23 mouse cellular contexts compared by ENCODE assay signal in the genomic region with DNA sequence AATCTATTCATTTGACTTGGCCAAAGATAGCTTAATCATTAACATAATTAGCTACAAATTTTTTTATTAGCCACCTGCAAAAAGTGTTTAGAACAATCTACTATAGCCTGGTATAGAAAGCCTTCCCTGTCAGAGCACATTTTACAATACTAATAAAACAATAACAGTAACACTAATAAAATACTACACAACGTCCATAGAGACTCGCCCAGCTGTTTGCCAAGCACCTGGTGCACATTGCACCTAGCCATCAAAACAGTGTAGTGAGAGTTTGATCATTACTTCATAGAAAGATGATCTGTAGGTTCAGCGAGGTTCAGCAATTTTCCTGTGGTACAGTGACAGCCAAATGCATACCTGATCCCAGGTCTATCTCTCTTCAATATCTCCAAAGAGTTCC. TPM values are rescaled to one million over a fixed set of nuclear protein-coding genes. Genes with fewer than 3 reads are reported as not detected.
DNase-seq lines count a peak whose midpoint lies in the region; ATAC-seq and TF ChIP-seq lines count a peak whose summit lies in the region.
"Had no signal": no experiment of that assay in that cellular context is flagged by ENCODE, and none has a peak within 500 bp of the region (broad histone marks: within the 10 kb centered on the region; RNA-seq: fewer than 3 reads in every experiment).

No protein-coding gene starts in this region.

- no peak for TF ChIP-seq POLR2A in small intestine, adult 2 months (IDR thresholded peaks at IDR 0.05; ENCODE audit: low read depth, low read length)

- no peak overlapping the region for H3K27ac ChIP-seq in intestine, embryonic 15.5 days
- no peak overlapping the region for H3K27ac ChIP-seq in intestine, embryonic 16.5 days (ENCODE audit: low read length)
- no peak overlapping the region for H3K27ac ChIP-seq in intestine, postnatal 0 days (ENCODE audit: low read depth, low read length)
- H3K27ac ChIP-seq in small intestine, adult 2 months (ENCODE audit: insufficient read depth, low read depth, low read length): peak overlapping the region; percentile 65
- H3K27ac ChIP-seq in hindbrain, embryonic 10.5 days: no peak overlapping the region

- H3K4me1 ChIP-seq in intestine, embryonic 15.5 days (replicated peaks): no peaks in the 10 kb centered on the region
- H3K4me1 ChIP-seq in intestine, embryonic 16.5 days (ENCODE audit: control insufficient read depth, insufficient read depth, low read length): 0 out of 2 replicates have a peak, but pooled peaks cover 5% of the 10 kb centered on the region
- no peaks in the 10 kb centered on the region for H3K4me1 ChIP-seq in intestine, postnatal 0 days (replicated peaks; ENCODE audit: control insufficient read depth, insufficient read depth, low read length)
- H3K4me1 ChIP-seq in small intestine, adult 2 months (ENCODE audit: control insufficient read depth, insufficient read depth, insufficient read length, low read length): peaks cover 10% of the 10 kb centered on the region
- no peaks in the 10 kb centered on the region for H3K4me1 ChIP-seq in hindbrain, embryonic 10.5 days (replicated peaks)

- no peak overlapping the region for H3K4me2 ChIP-seq in intestine, embryonic 15.5 days (replicated peaks)
- H3K4me2 ChIP-seq in intestine, embryonic 16.5 days (ENCODE audit: low read depth, low read length): no peak overlapping the region
- no peak overlapping the region for H3K4me2 ChIP-seq in intestine, postnatal 0 days (replicated peaks; ENCODE audit: low read depth)

- H3K27me3 ChIP-seq in intestine, embryonic 15.5 days (replicated peaks): no peaks in the 10 kb centered on the region
- no peaks in the 10 kb centered on the region for H3K27me3 ChIP-seq in intestine, embryonic 16.5 days (replicated peaks; ENCODE audit: control insufficient read depth, insufficient read depth, low read length)
- H3K27me3 ChIP-seq in intestine, postnatal 0 days (replicated peaks; ENCODE audit: control insufficient read depth, insufficient read depth, low read length): no peaks in the 10 kb centered on the region
- no peaks in the 10 kb centered on the region for H3K27me3 ChIP-seq in small intestine, adult 2 months (ENCODE audit: control insufficient read depth, insufficient read depth, low read length)
- H3K27me3 ChIP-seq in hindbrain, embryonic 10.5 days (ENCODE audit: insufficient read depth, poor library complexity, severe bottlenecking): no peaks in the 10 kb centered on the region
- H3K27me3 ChIP-seq: CH12.LX, Patski had no signal

- TF ChIP-seq CTCF in intestine, postnatal 0 days (IDR thresholded peaks at IDR 0.05; ENCODE audit: low read depth): no peak
- TF ChIP-seq CTCF in small intestine, adult 2 months (IDR thresholded peaks at IDR 0.05; ENCODE audit: extremely low read depth, insufficient read length, insufficient replicate concordance, low read depth, low read length): no peak

- no peak overlapping the region for H3K4me3 ChIP-seq in intestine, embryonic 15.5 days (replicated peaks)
- H3K4me3 ChIP-seq in intestine, embryonic 16.5 days (ENCODE audit: low read length): no peak overlapping the region
- H3K4me3 ChIP-seq in intestine, postnatal 0 days (ENCODE audit: low read depth, low read length): no peak overlapping the region
- no peak overlapping the region for H3K4me3 ChIP-seq in small intestine, adult 2 months (ENCODE audit: low read depth, low read length)
- H3K4me3 ChIP-seq in hindbrain, embryonic 10.5 days: no peak overlapping the region

- DNase-seq in layer of hippocampus, postnatal 36 days: no peak
- DNase-seq in layer of hippocampus, adult 8-10 months (ENCODE audit: low spot score in 2 of 2): no peak
- DNase-seq in kidney, postnatal 25 days: no peak
- no peak for DNase-seq in hindbrain, embryonic 10.5 days (ENCODE audit: low spot score)
- DNase-seq: adrenal gland, adult 2 months; adrenal gland, adult 8-10 months; adrenal gland, postnatal 10 days; adrenal gland, postnatal 14 days; adrenal gland, postnatal 25 days; adrenal gland, postnatal 36 days; B cell, adult 2 months; cerebellum, adult 11 months; cerebellum, adult 11-12 months had no signal

- peak; percentile 67 for ATAC-seq in intestine, embryonic 15.5 days
- ATAC-seq in intestine, embryonic 16.5 days: peak; percentile 85
- peak; percentile 94 for ATAC-seq in intestine, postnatal 0 days
- ATAC-seq: activated CD4-positive, CD25-positive, alpha-beta regulatory T cell, adult 4 months; CD4-positive, CD25-positive, alpha-beta regulatory T cell, adult 4 months; Patski had no signal

- H3K9ac ChIP-seq in intestine, embryonic 15.5 days: no peak overlapping the region
- H3K9ac ChIP-seq in intestine, embryonic 16.5 days (ENCODE audit: low read depth, low read length): no peak overlapping the region
- H3K9ac ChIP-seq in intestine, postnatal 0 days (ENCODE audit: low read depth, low read length): no peak overlapping the region

- H3K36me3 ChIP-seq in intestine, embryonic 15.5 days: no peaks in the 10 kb centered on the region
- no peaks in the 10 kb centered on the region for H3K36me3 ChIP-seq in intestine, embryonic 16.5 days (ENCODE audit: control insufficient read depth, insufficient read depth, low read length)
- no peaks in the 10 kb centered on the region for H3K36me3 ChIP-seq in intestine, postnatal 0 days (ENCODE audit: control insufficient read depth, insufficient read depth)
- H3K36me3 ChIP-seq in small intestine, adult 2 months (ENCODE audit: control insufficient read depth, insufficient read depth, low read length): no peaks in the 10 kb centered on the region
- no peaks in the 10 kb centered on the region for H3K36me3 ChIP-seq in hindbrain, embryonic 10.5 days
- H3K36me3 ChIP-seq: G1E had no signal

- WGBS in intestine, embryonic 15.5 days: 59% methylated on average over 3 of the region's 3 CpGs
- WGBS in intestine, embryonic 16.5 days: 50% methylated on average over 3 of the region's 3 CpGs
- 34% methylated on average over 3 of the region's 3 CpGs for WGBS in intestine, postnatal 0 days
- whole genome bisulfite sequencing in small intestine, adult 2 months: 19% methylated on average over 3 of the region's 3 CpGs
- 85% methylated on average over 3 of the region's 3 CpGs for WGBS in hindbrain, embryonic 10.5 days

- H3K9me3 ChIP-seq in intestine, embryonic 15.5 days: no peaks in the 10 kb centered on the region
- H3K9me3 ChIP-seq in intestine, embryonic 16.5 days (ENCODE audit: control insufficient read depth, low read length): no peaks in the 10 kb centered on the region
- no peaks in the 10 kb centered on the region for H3K9me3 ChIP-seq in intestine, postnatal 0 days (ENCODE audit: control insufficient read depth)
- H3K9me3 ChIP-seq in hindbrain, embryonic 10.5 days: no peaks in the 10 kb centered on the region

RNA-seq across cellular contexts. Expression of a gene that starts 26.9 kb away (rescaled TPM):
- 5.3 and 6.5 TPM in 2 replicates for polyA plus RNA-seq in intestine, embryonic 15.5 days (2015; fragmentation: Nextera tagmentation; extraction: Ambion mirVana)
- polyA plus RNA-seq in intestine, embryonic 16.5 days (2015; fragmentation: Nextera tagmentation; extraction: Ambion mirVana): 6.0 and 7.7 TPM in 2 replicates
- polyA plus RNA-seq in intestine, postnatal 0 days (2015; fragmentation: Nextera tagmentation; extraction: Ambion mirVana): 5.8 and 7.0 TPM in 2 replicates
- 0.95 and 2.5 TPM in 2 replicates for polyA plus RNA-seq in small intestine, adult 2 months (2012; rRNA removed)
- total RNA-seq in layer of hippocampus, postnatal 36 days (2021): 10 to 100 TPM; 41.4 to 42.7 TPM
- 10 to 100 TPM; 51.1 to 64.3 (median 52.5) TPM for total RNA-seq in layer of hippocampus, adult 8-10 months (2022)
- 0.77 and 0.93 TPM in 2 replicates for polyA plus RNA-seq in hindbrain, embryonic 10.5 days (2016; fragmentation: Nextera tagmentation; extraction: Ambion mirVana)
- total RNA-seq: MEL had no signal
